Mouse (Mus musculus): ENCODE measurements at regions not wholly inside any gene's neighbourhood (a gene's known extent, or its start where the extent isn't known, plus 50 kb on each side); places are given as distances from the start of the nearest gene placed in this dataset.

- no peak for TF ChIP-seq EP300 (optimal IDR thresholded peaks at IDR 0.05)
- no peak for TF ChIP-seq CTCF (IDR thresholded peaks at IDR 0.05; ENCODE audit: low read depth)
Observed at GRCm38 (mm10) chr10:96273607-96274365, 137.4 kb downstream of the Gm5426 start.

All from stomach, postnatal 0 days (tissue).